Mouse (Mus musculus) thymus, postnatal 25 days (tissue): ENCODE results near the gene Osbpl10.
"Not testable (repeated sequence)": the region's sequence is repeated elsewhere in the genome, so short reads cannot be mapped to it uniquely, and the experiment has no call there.

Experiments used
- DNase-seq: peaks from one replicate; pipeline ENCODE4 v3.0.0; 2022

The Osbpl10 gene

GRCm38 (mm10) chr9:114978281-114979111 lies at the start of gene Osbpl10:
Gene Osbpl10 (plus strand): TSS chr9:114978569.
- peak; percentile 12 for DNase-seq

DNA sequence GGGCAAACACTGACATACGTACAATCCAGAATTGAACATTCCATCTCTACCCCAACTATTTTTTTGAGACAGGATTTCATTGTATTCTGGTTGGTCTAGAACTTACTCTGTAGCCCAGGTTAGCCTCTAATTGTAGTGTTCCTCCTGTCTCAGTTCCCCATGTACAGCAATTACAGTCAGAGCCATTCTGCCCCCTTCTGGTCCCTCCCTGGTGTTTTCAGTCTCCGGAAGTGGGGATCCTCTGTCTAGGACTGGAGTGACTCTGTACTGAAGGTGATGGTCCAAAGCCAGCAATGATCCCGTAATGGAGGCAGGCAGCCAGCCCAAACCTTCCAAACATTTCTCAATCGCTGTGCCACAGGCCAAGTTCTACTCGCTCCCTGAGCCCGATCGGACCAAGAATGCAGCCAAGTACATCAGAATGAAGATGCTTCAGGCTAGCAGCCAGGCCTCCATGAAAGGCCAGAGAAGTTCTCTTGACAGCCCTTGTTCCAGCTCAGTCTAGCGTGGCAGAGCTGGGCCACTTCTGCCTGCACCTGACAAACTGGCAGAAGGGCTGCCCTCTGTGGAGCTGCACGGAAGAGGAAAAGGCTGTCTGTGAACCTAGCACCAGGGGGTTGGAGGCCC lies 47.8 kb upstream of the Osbpl10 start:
- DNase-seq, result no peak

GRCm38 (mm10) chr9:114932607-114933006 lies 45.8 kb upstream of the Osbpl10 start:
- no peak for DNase-seq

DNA sequence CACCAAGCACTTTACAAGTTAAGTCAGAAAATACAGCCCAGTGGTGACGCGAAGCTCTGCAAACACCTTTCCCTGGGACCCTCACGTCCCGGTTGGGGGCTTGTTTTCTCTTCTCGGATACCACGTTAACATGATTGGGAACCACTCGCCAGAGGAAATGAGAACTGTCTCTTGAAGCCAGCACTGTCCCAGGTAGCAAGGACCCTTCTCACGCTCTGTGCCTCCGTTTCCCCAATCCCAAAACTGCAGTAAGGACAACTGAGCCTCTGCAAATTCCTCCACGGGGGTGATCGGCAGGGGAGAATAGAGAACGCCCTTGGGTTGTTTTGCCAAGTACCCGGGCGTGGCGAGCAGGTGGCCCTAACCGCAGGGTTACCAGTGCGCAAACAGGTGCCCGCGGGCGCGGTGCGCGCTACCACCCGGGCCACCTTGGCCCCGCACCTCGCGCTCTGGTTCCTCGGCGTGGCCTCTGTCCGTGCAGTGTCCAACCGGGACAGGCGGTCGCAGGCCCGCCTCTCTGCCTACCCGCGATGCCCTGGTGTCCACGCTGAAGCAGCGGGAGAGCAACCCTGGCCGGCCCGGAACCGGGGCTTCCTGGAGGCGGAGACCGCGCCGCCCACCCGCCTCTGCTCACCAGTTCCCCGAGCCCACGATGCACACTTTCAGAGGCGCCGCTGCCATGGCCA lies 45.2 kb upstream of the Osbpl10 start:
- no peak for DNase-seq

GRCm38 (mm10) chr9:114933723-114934171 lies 44.6 kb upstream of the Osbpl10 start, which contains the start of gene Gpd1l:
Gene Gpd1l (minus strand): TSS chr9:114933987.
- DNase-seq, result peak; percentile 89

DNA sequence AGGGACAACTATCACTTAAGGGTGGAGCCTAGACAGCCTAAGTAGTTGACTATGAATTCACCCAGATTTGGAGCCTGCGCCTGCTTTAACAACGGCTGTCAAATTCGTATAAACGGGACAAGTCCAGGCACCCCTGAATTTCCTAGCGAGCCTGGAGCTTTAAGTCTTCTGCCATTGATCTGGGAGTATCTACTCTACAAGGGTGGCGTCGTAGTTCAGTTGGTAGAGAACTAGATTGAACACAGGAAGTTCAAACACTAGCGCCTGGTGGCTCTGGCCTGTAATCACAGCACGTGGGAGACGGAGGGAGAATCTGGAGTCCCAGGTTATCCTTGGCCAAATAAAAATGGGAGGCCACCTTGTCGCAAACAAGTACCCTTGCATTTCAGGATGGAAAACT lies 44.1 kb upstream of the Osbpl10 start:
- no peak for DNase-seq

DNA sequence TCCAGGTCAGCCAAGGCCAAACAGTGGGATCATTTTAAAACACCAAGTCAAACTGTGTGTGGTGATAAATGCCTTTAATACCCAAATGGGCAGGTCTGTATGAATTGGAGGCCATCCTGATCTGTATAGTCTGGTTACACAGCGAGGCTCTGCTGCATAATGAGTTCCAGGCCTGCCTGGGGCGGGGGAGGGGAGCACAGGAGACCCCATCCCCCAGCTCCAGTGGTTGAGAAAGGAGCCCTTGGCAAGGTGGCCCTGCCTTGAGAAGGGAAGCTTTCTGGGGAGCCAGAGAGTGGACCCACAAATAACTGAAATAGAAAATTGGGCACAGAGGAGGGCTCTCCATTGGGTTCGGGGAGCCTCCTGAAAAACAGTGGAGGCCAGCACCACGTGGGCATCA lies 43.0 kb upstream of the Osbpl10 start:
- DNase-seq, result no peak

DNA sequence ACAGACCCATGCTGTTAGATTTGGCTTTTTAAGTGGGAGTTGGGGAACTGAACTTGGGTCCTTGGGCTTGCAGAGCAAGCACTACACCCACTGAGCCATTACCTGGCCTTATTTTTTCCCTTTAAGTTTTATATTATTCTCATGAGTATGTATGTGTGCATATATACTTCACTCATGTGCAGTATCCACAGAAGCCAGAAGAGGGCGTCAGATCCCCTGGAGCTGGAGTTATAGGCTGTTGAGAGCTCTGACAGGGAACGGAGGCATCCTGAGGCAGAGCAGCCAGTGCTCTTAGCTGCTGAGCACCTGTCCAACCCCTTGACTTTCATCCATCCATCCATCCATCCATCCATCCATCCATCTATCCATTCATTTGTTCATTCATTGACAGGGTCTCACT lies 41.7 kb upstream of the Osbpl10 start:
- no peak for DNase-seq

DNA sequence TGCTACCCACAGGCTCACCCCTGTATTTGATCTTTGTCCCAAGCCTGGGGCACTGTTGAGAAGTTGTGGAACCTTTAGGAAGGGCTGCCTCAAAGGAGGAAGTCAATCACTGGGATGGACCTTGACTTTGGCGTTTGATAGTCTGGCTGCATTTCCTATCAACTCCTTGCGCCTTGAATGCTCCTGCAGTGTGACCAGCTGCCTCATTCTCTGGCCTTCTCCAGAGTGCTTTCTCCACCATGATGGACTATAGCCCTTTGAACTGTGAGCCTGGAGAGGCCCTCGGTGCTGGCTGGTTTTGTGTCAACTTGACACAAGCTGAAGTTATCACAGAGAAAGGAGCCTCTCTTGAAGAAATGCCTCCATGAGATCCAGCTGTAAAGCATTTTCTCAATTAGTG lies 33.7 kb upstream of the Osbpl10 start:
- DNase-seq, result no peak

DNA sequence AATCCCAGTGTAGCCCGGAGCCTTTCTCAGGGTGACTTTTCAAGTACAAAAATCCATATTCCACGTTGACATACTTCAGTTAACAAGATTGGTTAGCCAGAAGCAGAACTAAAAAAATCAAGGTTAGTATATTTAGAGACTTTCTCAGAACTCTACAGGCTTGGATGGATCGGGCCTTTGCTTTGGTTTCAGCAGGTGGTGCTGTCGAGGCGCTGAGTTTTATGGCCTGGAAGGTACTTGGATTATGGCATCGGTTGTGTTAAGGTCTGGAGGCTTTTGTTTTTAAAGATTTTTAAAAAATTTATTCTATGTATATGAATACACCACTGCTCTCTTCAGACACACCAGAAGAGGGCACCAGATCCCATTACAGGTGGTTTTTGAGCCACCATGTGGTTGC lies 32.8 kb upstream of the Osbpl10 start:
- no peak for DNase-seq

GRCm38 (mm10) chr9:114948395-114948794 lies 30.0 kb upstream of the Osbpl10 start:
- DNase-seq, result no peak

- DNase-seq, result peak; percentile 19
These were observed 25.5 kb upstream of the Osbpl10 start for GRCm38 (mm10) chr9:114952866-114953265.

- no peak for DNase-seq
These were observed 23.0 kb upstream of the Osbpl10 start for GRCm38 (mm10) chr9:114955340-114955739.

DNA sequence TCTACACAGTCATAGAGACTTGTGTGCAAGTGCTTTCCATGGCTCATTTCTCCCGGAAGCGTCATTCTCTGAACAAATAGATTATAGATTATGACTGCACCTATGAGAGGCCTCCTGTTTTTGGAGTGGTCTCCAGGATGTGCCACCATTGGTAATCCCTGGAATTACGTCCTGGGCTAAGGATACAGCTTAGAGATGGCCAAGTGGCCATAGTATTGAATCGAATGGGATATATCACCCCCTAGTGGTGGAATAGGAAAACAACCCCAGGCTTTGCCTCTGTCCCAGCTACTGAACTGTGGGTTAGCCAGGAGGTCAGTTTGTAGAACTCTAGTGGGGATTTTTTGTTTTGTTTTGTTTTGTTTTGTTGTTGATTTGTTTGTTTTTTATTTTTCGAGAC lies 21.4 kb upstream of the Osbpl10 start:
- peak; percentile 9 for DNase-seq

GRCm38 (mm10) chr9:114960043-114960789 lies 18.2 kb upstream of the Osbpl10 start:
- no peak for DNase-seq

DNA sequence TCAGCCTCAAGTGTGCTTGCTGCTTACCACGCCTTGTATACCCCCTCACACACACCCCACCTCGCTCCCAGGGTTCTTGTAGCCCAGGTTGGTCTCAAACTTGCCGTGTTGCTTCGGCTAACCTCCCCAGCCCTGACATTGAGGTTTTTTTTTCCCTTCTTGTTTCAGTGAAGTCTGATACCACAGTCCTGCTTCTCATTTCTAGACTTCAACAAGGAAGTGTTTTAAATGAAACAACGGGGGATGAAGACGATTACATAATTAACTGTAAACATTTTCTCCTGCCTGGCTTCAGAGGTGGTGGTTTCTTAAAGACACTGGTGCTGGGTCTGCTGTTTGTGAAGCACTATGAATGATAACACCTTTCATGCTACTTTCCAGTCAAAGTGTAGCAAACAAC lies 17.5 kb upstream of the Osbpl10 start:
- DNase-seq, result no peak

- DNase-seq, result no peak
These were observed 14.3 kb upstream of the Osbpl10 start for GRCm38 (mm10) chr9:114964093-114964492.

DNA sequence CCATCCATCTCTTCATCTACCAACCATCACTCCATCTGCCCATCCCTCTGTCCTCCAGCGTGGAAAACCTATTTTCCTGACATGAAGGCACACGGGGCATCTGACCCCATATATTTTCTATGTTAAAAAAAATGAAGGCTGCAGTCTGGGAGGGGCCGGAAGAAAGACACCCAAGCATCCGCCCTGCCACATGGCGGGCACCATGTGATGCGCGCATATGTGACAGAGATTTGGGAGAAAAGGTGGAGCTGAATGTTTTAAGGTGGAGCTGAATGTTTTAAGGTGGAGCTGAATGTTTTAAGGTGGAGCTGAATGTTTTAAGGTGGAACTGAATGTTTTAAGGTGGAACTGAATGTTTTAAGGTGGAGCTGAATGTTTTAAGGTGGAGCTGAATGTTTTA lies 12.1 kb upstream of the Osbpl10 start:
- not testable (repeated sequence) for DNase-seq

DNA sequence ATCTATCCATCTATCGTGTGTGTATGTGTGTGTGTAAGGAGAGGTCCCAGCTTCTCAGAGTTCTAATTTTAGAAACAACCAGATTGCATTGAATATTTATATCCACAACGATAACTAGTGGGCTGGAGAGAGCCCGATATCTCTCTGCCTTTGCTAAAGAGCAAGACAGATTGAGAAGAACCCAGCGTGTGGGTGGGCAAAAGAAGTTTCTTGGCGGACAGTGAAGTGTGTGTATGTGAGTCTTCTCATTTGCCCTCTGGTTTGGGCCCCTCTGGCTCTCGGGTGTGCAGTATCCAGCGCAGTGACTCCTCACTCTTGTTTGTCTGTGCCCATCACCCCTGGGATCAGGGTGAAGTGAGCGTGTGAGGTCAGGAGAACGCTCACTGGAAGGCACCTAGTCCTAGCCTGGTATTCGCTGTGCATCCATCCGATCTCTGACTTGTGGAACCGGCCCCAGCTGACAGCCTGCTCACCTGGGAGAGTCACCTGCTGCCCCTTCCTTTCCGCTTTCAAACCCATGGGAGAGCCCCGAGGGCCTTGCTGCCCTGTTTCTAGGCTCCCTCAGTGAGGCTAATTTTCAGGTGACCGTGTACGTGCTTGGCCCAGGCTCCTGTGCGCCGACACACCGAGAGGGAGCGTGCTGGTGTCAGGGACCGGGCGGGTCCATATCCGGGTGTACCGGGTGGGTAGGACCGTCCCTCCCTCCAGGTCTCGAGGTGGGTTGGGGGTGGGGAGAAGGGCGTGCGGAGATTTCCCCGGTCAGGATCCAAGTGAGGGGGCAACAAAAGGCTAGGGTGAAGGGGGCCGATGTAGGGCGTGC lies 698 bp upstream of the Osbpl10 start:
- no peak for DNase-seq

DNA sequence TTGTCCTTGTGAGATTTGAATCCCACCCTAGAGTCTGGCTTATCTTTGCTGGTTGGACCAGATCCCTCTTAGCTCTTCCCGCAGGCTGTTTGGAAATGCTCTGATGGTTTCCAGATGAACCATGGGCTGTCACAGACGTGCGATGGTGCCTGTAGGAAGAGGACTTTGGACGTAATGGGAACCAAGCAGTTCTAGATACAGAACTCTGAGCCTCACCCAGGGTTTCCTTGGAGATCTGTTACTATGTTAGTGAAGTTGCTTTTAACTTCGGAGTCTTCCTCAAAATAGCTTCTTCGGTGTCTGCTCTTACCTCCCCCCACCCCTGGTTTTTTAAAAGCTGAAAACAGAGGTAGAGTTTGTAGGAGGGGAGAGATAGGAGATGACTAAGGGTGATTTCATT lies 1.6 kb downstream of the Osbpl10 start:
- DNase-seq, result no peak

GRCm38 (mm10) chr9:114982689-114983360 lies 4.5 kb downstream of the Osbpl10 start, which contains the start of gene Rps27rt:
Gene Rps27rt (minus strand): TSS chr9:114982739.
- DNase-seq, result no peak
